Mouse (Mus musculus) neural tube, embryonic 10.5 days (tissue): ENCODE measurements around the gene Trpm1.

Experiments
- DNase-seq: peaks from one replicate; pipeline ENCODE4 v3.0.0-alpha.2; 2017; ENCODE audit warnings: low spot score; ENCODE audit errors: extremely low spot score

The Trpm1 gene

GRCm38 (mm10) chr7:64163890-64164289 lies 10.3 kb downstream of the Trpm1 start:
- DNase-seq, result no peak

GRCm38 (mm10) chr7:64164997-64165396 lies 11.4 kb downstream of the Trpm1 start:
- DNase-seq, result no peak

GRCm38 (mm10) chr7:64166025-64166424 lies 12.4 kb downstream of the Trpm1 start:
- no peak for DNase-seq

GRCm38 (mm10) chr7:64166724-64167123 lies 13.1 kb downstream of the Trpm1 start:
- no peak for DNase-seq

- DNase-seq, result no peak
Observed at GRCm38 (mm10) chr7:64179310-64179709, 25.7 kb downstream of the Trpm1 start.

- no peak for DNase-seq
Observed at GRCm38 (mm10) chr7:64185203-64185931, 31.7 kb downstream of the Trpm1 start.

- no peak for DNase-seq
Observed at GRCm38 (mm10) chr7:64185932-64186312, 32.3 kb downstream of the Trpm1 start.

GRCm38 (mm10) chr7:64192261-64192943 lies 38.8 kb downstream of the Trpm1 start:
- DNase-seq, result no peak

- no peak for DNase-seq
Observed at GRCm38 (mm10) chr7:64193476-64193875, 39.8 kb downstream of the Trpm1 start.

GRCm38 (mm10) chr7:64196114-64196513 lies 42.5 kb downstream of the Trpm1 start:
- no peak for DNase-seq

- no peak for DNase-seq
Observed at GRCm38 (mm10) chr7:64208700-64209099, 55.1 kb downstream of the Trpm1 start.

- DNase-seq, result no peak
Observed at GRCm38 (mm10) chr7:64212870-64213269, 59.2 kb downstream of the Trpm1 start.

- no peak for DNase-seq
Observed at GRCm38 (mm10) chr7:64214066-64214465, 60.4 kb downstream of the Trpm1 start.

- DNase-seq, result no peak
Observed at GRCm38 (mm10) chr7:64215613-64216012, 62.0 kb downstream of the Trpm1 start.

- DNase-seq, result no peak
Observed at GRCm38 (mm10) chr7:64217428-64217827, 63.8 kb downstream of the Trpm1 start.

- DNase-seq, result no peak
Observed at GRCm38 (mm10) chr7:64219765-64220164, 66.1 kb downstream of the Trpm1 start.

- DNase-seq, result no peak
Observed at GRCm38 (mm10) chr7:64223215-64223614, 69.6 kb downstream of the Trpm1 start.

GRCm38 (mm10) chr7:64226339-64227194 lies 72.9 kb downstream of the Trpm1 start:
- no peak for DNase-seq

- DNase-seq, result no peak
Observed at GRCm38 (mm10) chr7:64227586-64227985, 74.0 kb downstream of the Trpm1 start.

- no peak for DNase-seq
Observed at GRCm38 (mm10) chr7:64228300-64228699, 74.7 kb downstream of the Trpm1 start.

- no peak for DNase-seq
Observed at GRCm38 (mm10) chr7:64229911-64230310, 76.3 kb downstream of the Trpm1 start.

- DNase-seq, result no peak
Observed at GRCm38 (mm10) chr7:64231001-64231400, 77.4 kb downstream of the Trpm1 start.
